Mouse (Mus musculus) cerebellum, adult 11 months (tissue): ENCODE results near the gene Apol8.

Experiments
- DNase-seq: peaks from one replicate; pipeline ENCODE4 v3.0.0; 2022

Apol8 gene

GRCm38 (mm10) chr15:77756848-77757247 is at the start of gene Apol8:
TSS of gene Apol8 (minus strand) at chr15:77757003.
- DNase-seq, result peak; percentile 57

DNA sequence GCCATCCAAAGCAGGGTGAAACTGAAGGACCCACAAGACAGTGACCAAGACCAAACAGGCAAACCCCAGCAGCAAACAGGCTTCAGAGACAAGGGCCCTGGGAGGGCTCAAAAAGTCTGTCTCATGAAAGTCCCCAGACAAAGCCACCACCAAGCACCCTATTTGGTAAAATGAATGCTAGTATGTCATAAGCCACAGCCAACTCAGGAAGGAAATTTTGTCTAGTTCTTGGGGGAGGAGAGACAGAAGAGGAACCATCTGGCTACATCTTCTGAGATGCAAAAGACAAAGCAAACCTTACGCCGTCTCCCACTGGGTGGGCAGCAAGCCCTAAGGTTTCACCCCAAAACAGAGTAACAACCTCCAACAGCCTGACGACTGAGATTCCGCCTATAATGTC is 48.9 kb upstream of the Apol8 start:
- no peak for DNase-seq

DNA sequence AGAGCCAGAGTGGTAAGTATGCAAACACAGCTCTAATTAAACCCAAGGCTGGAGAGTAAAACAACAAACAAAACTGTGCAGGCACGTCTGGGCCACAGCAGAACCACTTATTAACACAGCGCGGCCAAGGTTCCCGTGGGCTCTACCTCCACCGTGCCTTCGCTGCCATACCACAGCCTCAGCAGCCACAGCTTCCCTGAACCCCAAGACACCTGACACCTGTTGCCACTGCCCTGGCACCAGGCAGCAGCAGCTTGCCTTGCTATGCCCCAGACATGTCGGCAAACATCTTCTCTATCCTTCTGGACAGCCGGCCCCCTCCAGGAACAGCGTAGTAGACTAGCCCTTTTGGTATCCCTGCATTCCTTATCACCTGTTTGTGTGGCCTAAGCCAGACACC is 48.1 kb upstream of the Apol8 start:
- DNase-seq, result no peak

DNA sequence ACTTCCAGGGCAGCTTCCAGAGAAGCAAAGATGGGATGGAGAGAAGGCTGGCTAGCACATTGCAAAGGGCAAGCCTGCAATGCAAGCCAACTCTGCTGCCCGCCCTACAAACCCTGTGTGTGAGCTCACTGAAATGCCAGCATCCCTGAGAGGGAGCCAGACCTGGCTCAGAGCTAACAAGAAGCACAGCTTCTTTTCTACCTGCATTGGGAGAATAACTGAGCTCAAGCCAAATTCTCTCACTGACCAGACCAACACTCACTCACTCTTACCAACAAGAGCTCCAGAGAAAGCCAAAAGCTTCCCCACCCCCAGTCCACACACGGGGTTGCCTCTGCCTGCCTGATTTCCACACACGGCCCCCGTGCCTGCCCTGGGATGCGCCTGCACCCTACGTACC is 47.7 kb upstream of the Apol8 start:
- DNase-seq, result peak; percentile 57

- no peak for DNase-seq
Observed at GRCm38 (mm10) chr15:77803747-77804146, 46.9 kb upstream of the Apol8 start.

DNA sequence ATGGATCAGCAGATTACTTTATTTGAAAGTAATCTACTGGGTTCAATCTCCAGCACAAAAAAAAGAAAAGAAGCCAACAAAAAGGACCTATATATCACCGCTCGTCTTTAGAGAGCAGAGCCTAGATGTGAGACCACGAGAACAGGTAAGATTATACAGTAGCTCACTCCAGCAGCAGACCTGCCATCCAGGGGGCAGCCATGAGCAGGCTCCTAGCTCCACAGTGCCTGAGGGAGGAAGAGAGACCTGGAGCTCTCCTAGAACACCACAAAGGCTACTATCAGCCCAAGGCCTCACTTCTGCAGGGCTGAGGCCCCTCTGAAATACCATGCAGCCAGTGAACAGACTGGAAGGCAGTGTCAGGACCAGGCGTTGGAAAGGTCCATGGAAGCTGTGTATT is 46.2 kb upstream of the Apol8 start:
- DNase-seq, result no peak

DNA sequence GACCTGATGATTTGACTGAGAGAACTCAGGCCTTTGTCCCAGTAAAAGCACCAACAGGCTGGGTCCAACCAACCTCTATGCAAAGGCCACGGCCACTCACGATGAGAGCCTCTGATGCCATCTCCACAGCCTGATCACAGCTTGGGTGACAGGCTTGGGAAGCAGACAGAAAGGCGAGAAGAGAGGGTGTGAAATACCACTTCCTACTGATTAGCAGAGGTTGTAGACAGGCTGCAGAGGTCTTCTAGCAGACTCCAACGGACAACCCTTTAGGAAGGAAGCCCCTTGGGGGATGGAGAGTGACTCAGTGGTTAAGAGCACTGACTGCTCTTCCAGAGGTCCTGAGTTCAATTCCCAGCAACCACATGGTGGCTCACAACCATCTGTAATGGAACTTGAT is 44.4 kb upstream of the Apol8 start:
- DNase-seq, result no peak

DNA sequence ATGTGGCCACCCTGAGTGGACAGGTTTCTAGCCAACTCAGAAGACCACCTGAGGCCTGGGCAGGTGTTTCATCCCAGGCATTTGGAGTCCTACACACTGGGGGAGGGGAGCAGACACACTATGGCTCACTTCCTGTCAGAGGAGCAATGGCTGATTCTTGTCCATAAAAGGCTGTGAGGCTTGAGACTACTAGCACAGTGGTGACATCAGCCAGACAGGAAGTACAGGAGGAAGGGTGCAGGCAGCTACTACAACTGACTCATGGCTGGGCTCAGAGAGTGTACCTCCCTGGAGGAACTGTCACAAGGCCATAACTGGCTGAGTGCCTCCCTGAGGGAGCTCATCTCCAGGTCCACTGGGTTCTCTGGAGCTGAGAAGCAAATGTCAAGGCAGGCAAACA is 43.7 kb upstream of the Apol8 start:
- DNase-seq, result no peak

GRCm38 (mm10) chr15:77799491-77800474 is 43.0 kb upstream of the Apol8 start:
- DNase-seq, result no peak

GRCm38 (mm10) chr15:77798664-77799490 is 42.1 kb upstream of the Apol8 start:
- no peak for DNase-seq

DNA sequence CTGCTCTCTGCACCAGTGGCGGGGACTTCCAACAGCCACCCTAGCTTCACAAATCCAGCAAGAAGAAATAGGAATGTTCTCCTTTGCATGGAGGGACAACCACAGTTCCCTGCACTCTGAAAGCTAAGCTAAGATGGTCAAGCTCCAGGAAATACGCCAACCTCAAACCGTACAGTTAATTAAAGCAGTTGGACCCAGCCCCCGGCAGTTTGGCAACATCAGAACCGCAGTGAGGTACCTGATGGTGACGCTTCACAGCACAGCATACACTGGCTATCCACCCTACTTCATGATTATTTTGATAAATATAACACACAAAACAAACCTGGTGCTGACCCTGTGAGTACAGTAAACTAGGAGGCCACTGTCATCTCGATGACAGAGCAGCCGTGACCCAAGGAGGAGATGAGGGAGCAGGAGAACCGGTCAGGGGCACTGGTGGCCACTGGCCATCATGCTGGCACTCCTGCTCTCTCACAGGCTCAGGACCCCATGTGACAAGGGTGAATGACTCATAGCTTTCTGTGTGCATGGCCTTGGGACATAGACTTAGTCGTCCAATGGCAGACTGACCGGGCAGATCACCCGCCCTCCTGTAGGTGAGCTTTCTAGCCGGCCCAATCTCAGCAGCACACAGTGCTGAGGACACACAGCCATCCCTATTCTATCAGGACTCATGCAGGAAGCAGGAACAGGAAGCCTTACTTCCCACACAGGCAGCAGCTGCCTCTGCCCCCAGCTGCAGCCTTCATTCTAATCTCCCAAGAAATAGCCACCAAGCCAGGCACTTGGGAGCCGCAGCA is 41.0 kb upstream of the Apol8 start:
- DNase-seq, result peak; percentile 53

- DNase-seq, result no peak
Observed at GRCm38 (mm10) chr15:77796409-77797035, 39.7 kb upstream of the Apol8 start.

GRCm38 (mm10) chr15:77794908-77795356 is 38.1 kb upstream of the Apol8 start:
- DNase-seq, result no peak

GRCm38 (mm10) chr15:77794138-77794907 is 37.5 kb upstream of the Apol8 start:
- DNase-seq, result no peak

DNA sequence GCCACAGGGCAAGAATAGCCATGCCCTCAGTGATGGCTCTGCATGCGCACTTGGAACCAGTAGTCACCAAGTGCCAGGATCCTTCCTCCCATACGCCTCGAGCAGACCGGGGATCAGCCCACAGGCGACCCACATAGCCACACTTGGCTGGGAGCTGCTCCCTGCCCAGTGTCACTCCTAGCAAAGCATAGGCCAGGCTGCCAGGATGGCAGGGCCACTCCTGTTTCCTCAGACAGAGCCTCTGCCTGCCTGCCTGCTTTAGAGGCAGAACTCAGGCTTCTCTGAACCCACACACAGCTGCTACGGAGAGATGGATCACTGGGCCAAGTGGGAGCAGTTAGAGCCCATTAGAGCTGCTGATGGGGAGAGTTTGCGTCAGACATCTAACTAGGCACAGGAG is 36.8 kb upstream of the Apol8 start:
- peak; percentile 50 for DNase-seq

DNA sequence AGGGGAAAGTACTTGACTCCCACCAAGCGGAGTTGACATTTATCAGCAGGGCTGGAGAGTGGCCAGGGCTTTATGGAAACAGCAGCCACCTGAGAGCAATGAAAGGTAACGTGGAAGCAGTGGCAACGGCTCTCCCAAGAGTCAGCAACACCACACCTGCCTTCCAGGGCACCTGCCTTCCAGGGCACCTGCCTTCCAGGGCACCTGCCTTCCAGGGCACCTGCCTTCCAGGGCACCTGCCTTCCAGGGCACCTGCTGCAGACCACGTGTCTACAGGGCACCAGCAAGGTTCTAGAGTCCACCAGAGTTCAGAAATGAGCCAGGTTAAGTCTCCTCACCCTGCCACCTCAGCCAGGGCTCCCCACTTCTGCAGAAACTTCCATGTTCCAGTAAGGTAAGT is 36.3 kb upstream of the Apol8 start:
- no peak for DNase-seq

DNA sequence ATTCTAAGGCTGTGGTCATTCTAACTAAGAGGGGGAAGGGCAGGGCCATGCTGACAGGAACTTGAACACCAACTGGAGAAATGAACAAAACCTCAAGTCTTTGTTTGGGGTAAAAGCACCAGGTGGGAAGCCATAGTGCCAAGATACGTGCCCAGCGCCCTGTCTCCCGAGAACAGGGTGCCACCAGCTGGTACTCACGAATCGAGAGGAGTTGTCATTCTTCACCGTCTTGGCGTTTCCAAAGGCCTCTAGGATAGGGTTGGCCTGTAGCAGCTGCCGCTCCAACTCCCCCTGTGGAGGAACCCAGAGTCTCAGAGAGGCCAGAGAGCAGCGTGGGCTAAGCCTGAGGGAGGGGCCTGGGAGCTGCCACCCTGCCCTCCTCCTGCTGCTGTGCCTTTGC is 35.3 kb upstream of the Apol8 start:
- no peak for DNase-seq

DNA sequence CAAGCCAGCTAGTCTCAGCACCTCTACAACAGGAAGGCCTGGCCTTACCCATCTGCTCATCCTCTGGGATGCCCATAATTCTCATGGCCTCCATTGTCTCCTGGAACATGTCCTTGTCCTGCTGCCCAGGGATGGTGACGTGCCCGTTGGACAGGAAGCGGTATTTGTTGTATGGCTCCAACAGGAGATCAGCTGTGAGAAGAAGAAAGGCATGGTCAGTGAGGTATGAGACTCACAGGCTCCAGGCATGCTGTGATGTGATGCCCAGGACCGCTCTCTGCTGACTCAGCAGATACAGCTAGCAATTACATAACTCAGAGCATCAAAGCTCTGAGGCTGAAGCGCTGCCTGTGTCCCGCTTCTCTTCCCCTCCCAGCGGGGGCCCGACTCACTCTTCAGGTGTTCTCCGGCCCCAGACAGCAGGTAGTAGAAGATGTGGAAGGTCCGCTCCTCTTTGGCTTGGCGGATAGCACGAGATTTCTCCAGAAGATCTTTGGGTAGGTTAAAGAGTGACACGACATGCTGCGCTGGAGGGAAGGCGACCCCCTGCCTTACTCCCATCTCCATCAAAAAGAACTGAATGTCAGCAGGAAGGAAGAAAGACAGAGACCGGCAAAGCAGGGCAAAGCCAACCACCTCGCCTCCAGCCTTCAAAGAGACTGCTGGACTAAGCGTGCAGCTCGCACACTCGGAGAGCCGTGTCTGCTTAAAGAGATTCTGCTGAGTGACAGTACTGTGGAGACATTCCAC is 34.0 kb upstream of the Apol8 start:
- DNase-seq, result peak; percentile 53

GRCm38 (mm10) chr15:77789186-77789585 is 32.4 kb upstream of the Apol8 start:
- no peak for DNase-seq

GRCm38 (mm10) chr15:77788356-77788755 is 31.6 kb upstream of the Apol8 start:
- peak; percentile 67 for DNase-seq

DNA sequence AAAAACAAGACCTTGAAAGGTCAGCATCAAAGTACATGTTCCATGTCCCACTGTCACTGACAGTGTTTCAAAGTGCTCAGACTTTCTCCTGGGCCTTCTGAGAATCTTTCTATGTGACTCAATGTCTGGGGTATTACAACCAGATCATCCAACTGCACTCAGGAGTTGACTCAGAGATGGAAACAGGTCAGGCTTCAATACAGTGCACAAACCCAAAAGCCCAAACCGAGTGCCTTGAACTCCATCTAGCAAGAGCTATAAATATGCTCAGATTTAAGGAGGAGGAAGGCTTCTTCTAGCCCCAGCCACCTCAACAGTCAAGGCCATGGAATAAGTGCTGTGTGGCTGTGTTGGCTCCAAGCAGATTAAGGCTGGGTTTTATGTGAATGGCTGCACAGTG is 29.0 kb upstream of the Apol8 start:
- no peak for DNase-seq
